Mouse (Mus musculus): ENCODE data around the gene Nlrp14.
A peak's percentile ranks its signal among the peaks of the same experiment; 100 is the strongest.
"Not testable (repeated sequence)": the region's sequence is repeated elsewhere in the genome, so short reads cannot be mapped to it uniquely, and the experiment has no call there.

Nlrp14 gene

DNA sequence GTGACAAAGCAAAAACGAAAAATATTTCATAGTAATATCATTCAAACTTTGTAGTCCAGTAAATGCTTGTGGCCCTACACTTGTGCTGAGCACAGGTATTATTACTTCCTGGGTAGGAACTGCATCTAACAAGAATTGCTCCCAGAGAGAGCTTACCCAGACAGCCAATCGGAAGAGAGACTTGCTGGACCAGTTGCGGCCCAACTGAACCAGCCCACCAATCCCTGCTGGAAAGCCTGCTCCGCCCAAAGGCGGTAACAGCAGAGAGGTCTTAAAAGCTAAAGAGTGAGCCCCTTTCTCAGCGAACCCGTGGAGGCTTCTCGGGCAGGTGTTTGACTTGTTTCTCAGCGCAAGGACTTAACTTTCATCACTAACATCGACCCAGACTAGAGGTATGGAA is at the start of gene Nlrp14:
TSS of gene Nlrp14 (plus strand) at position 301 of the 400 bp plus-strand sequence.
- DNase-seq = no peak

DNA sequence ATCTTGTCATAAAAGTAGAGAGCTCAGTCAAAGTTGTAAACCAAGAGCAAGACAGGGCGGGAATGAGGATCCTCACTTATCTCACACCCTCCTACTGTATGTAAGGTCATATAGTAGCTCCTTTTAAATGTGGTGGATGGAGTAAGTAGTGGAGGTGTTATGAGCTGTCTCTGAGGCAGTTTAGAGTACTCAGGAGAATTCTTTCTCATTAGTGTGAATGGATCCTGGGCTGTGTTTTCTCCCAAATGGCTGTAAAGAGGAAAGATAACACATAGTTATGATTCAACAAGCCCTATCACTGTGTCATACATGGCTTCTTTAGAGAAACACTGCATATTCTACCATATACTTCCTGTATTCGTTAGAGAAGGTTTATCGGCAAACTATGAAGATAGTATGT is 35.8 kb upstream of the Nlrp14 start, which contains the start of gene Olfr715:
TSS of gene Olfr715 (minus strand) at position 101 of the 400 bp plus-strand sequence.
- DNase-seq = not testable (repeated sequence)

DNA sequence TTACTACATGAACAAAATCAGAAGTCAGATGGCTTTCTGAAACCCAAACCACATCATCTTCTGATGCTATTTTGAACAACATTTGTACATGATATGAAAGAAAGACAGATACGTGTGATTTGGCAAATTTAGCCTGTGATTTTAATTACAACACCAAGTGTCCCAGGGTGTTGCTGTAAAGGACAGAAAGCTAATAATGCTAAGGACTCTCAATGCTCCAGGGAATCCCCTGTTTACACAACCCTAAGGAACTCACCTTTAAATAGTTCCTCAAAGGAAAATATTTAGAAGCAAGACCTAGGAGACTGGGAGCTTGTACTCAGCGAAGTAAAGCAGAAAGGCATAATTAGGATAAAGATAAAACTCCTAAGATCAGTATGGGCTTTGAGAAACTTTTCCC is 28.8 kb upstream of the Nlrp14 start, which contains the start of gene Olfr716:
TSS of gene Olfr716 (plus strand) at position 301 of the 400 bp plus-strand sequence.
- not testable (repeated sequence) for DNase-seq

- DNase-seq = no peak
Measured at GRCm38 (mm10) chr7:107180406-107180805, 13.6 kb downstream of the Nlrp14 start.

DNA sequence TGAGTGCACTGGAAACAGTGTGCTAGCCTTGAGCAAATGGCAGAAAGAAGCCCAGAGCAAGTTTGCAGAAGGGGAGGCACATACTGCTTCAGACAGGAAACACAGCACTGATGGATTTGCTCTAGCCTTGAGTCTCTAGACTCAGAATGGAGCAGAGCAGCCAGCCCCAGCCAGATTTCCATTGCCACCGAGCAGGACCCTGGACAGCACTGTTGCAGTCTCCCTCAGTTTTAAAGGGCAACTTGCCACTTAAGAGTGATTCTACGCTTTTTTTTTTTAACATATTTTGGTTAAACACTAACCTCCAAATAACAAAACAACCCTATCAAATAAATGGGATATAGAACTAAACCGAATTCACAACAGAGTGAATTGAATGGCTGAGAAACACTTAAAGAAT is 35.0 kb downstream of the Nlrp14 start:
- DNase-seq = no peak

GRCm38 (mm10) chr7:107207843-107208242 is 41.1 kb downstream of the Nlrp14 start:
- DNase-seq = no peak

GRCm38 (mm10) chr7:107209204-107209860 is 42.5 kb downstream of the Nlrp14 start, which contains the start of gene Rbmxl2:
Gene Rbmxl2, plus strand, starts transcription at chr7:107209445.
- no peak for DNase-seq

- peak in 1 of 2 experiments; percentile 27 for DNase-seq
Measured at GRCm38 (mm10) chr7:107210126-107210576, 43.4 kb downstream of the Nlrp14 start.

DNA sequence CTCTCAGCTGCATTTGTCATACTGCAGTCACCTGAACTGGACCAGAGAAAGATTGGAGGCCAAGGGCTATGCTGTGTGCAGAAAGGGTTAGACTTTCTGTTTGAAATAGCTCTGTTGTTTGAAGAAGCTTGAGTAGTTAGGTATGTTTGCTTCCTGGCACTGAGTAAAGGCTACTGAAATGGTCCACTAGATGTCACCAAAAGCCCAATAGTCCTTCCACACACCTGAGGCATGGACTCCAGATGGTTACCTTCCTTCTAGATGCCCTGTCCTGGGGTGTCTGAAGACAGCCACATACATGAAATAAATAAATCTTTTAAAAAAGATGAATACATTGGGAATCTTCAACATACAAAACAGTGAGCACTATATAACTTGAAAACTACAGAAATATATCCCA is 48.9 kb downstream of the Nlrp14 start:
- DNase-seq = peak in 1 of 2 experiments; percentile 5

GRCm38 (mm10) chr7:107216845-107217244 is 50.1 kb downstream of the Nlrp14 start:
- no peak for DNase-seq

- DNase-seq = no peak
Measured at GRCm38 (mm10) chr7:107236854-107237253, 70.1 kb downstream of the Nlrp14 start.

DNA sequence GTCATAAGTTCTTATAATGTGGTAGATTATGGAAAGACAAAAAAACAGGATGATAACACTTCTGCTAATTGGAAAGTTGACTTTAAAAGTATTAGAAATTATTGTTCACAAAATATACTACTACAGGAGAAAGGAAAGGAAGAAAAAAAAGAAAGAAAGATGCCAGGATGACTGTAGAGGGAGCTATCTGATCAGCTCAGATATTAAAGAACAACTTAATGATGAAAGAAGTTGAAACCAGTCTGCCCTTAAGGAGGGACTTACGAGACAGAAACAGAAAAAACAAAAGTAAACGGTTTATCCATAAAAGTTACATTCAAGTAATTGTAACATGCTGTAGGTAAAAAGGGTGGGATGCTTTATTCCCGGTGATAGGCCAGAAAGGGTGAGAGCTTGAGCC is 70.7 kb downstream of the Nlrp14 start:
- no peak for DNase-seq

DNA sequence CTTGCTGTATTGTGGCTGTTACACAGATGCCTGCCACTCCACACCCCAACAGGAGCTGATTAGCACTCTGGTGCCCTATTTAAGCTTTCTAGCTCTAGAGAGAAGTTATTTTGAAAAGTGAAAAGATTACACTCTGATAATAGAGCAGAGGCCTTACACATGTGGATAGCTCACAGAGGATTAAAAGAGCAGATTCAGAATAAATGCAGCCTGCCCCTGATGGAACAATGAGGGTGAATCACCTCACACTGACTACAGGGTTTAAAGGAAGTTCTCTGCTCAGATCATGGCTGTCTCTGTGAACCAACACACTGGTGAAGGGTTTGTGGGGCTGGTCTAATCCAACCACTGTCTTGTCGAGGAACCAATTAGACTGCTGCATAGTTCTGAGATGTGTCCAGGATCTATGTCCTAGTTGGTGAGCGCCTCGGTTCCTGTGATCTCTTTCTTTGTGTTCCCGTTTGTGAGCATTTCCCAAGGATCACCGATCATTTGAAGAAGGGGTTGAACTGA is 74.6 kb downstream of the Nlrp14 start:
- DNase-seq = no peak
